Mouse (Mus musculus) testis, adult 2 months (tissue): ENCODE results near the gene H2-Ob. TPM values are rescaled to one million over a fixed set of nuclear protein-coding genes. Genes with fewer than 3 reads are reported as not detected.

ENCODE experiments used
- H3K27ac ChIP-seq: fragments of 200-500 bp; 2 replicates; pipeline ENCODE4 v1.5.1; 2012; ENCODE audit warnings: low read depth, low read length; ENCODE audit not compliant: control insufficient read depth, insufficient read depth
- H3K27me3 ChIP-seq: fragments of 200-500 bp; 2 replicates; pipeline ENCODE4 v1.6.1; 2012; ENCODE audit warnings: mild to moderate bottlenecking, low read length, moderate library complexity; ENCODE audit not compliant: control insufficient read depth, insufficient read depth
- H3K36me3 ChIP-seq: fragments of 200-500 bp; 2 replicates; pipeline ENCODE4 v1.6.1; 2012; ENCODE audit warnings: mild to moderate bottlenecking, low read length; ENCODE audit not compliant: control insufficient read depth, insufficient read depth
- H3K4me1 ChIP-seq: fragments of 200-500 bp; 2 replicates; pipeline ENCODE4 v1.6.1; 2012; ENCODE audit warnings: low read length; ENCODE audit not compliant: control insufficient read depth, insufficient read depth
- H3K4me3 ChIP-seq: fragments of 200-500 bp; 2 replicates; pipeline ENCODE4 v1.5.1; 2012; ENCODE audit warnings: low read depth, mild to moderate bottlenecking, low read length, moderate library complexity, mixed read lengths; ENCODE audit not compliant: control insufficient read depth
- CTCF ChIP-seq: fragments of 200-500 bp; IDR thresholded peaks from 2 replicates; pipeline ENCODE4 v1.5.1; 2012; ENCODE audit warnings: low read depth, mild to moderate bottlenecking, inconsistent platforms, low read length, moderate library complexity; ENCODE audit not compliant: control insufficient read depth, insufficient read depth, insufficient replicate concordance
- POLR2A ChIP-seq: fragments of 200-500 bp; IDR thresholded peaks from 2 replicates; pipeline ENCODE4 v1.6.1; 2012; ENCODE audit warnings: low read depth, mild to moderate bottlenecking, inconsistent platforms, low read length, moderate library complexity; ENCODE audit not compliant: control insufficient read depth
- polyA plus RNA-seq: library from polyadenylated mRNA; depleted of rRNA; stranded (reverse); fragments of >200 nt; gene quantifications from 2 replicates; pipeline ENCODE4 v1.2.3, GENCODE M21; 2012; rRNA removed

Gene H2-Ob
- 0.06 and 0.16 TPM in 2 replicates for polyA plus RNA-seq

GRCm38 (mm10) chr17:34238706-34239105, at the start of gene H2-Ob:
H2-Ob (plus strand) TSS chr17:34238903.
- Histone ChIP-seq H3K36me3 (no peaks in the 10 kb centered on the region), H3K27me3 (no peaks in the 10 kb centered on the region), H3K4me3 (no peak within 1 kb of the TSS), H3K27ac (no peak within 1 kb of the TSS), H3K4me1 (no peaks in the 10 kb centered on the region)
- TF ChIP-seq POLR2A: no peak

- H3K27me3 ChIP-seq: no peaks in the 10 kb centered on the region
- H3K27ac ChIP-seq: no peak overlapping the region
- no peak for TF ChIP-seq CTCF
- no peak for TF ChIP-seq POLR2A
- no peak overlapping the region for H3K4me3 ChIP-seq
- peaks cover 11% of the 10 kb centered on the region for H3K4me1 ChIP-seq
- H3K36me3 ChIP-seq: no peaks in the 10 kb centered on the region
These were observed 49.7 kb upstream of the H2-Ob start for GRCm38 (mm10) chr17:34188986-34189385.

GRCm38 (mm10) chr17:34192852-34193251, 45.9 kb upstream of the H2-Ob start:
- Histone ChIP-seq H3K4me3 (no peak overlapping the region), H3K36me3 (no peaks in the 10 kb centered on the region), H3K27ac (no peak overlapping the region), H3K4me1 (peaks cover 14% of the 10 kb centered on the region), H3K27me3 (no peaks in the 10 kb centered on the region; the same call in 1 of the 2 replicates)
- no peak for TF ChIP-seq CTCF
- no peak for TF ChIP-seq POLR2A

GRCm38 (mm10) chr17:34193468-34193867, 45.2 kb upstream of the H2-Ob start:
- Histone ChIP-seq H3K36me3 (no peaks in the 10 kb centered on the region), H3K27me3 (peaks cover 2% of the 10 kb centered on the region; the same call in 1 of the 2 replicates), H3K4me1 (peaks cover 14% of the 10 kb centered on the region), H3K4me3 (no peak overlapping the region), H3K27ac (no peak overlapping the region)
- TF ChIP-seq CTCF: no peak
- no peak for TF ChIP-seq POLR2A

GRCm38 (mm10) chr17:34194723-34195122, 44.0 kb upstream of the H2-Ob start:
- Histone ChIP-seq H3K4me1 (peaks cover 14% of the 10 kb centered on the region), H3K27me3 (peaks cover 2% of the 10 kb centered on the region; the same call in 1 of the 2 replicates)
- TF ChIP-seq CTCF (no peak), POLR2A (no peak)

GRCm38 (mm10) chr17:34196491-34196890, 42.2 kb upstream of the H2-Ob start:
- H3K27ac ChIP-seq: no peak overlapping the region
- no peak overlapping the region for H3K4me3 ChIP-seq
- TF ChIP-seq CTCF: no peak
- no peak for TF ChIP-seq POLR2A
- no peaks in the 10 kb centered on the region for H3K36me3 ChIP-seq
- peaks cover 2% of the 10 kb centered on the region; the same call in 1 of the 2 replicates for H3K27me3 ChIP-seq
- peaks cover 14% of the 10 kb centered on the region for H3K4me1 ChIP-seq

More at GRCm38 (mm10) chr17:34194723-34195122, 44.0 kb upstream of the H2-Ob start:
- Histone ChIP-seq H3K36me3 (no peaks in the 10 kb centered on the region), H3K27ac (no peak overlapping the region), H3K4me3 (no peak overlapping the region)

- no peak within 1 kb of the TSS for H3K27ac ChIP-seq
- TF ChIP-seq POLR2A (no peak), CTCF (no peak)
- peak within 1 kb of the TSS; percentile 67 for H3K4me3 ChIP-seq
- H3K4me1 ChIP-seq: peaks cover 14% of the 10 kb centered on the region
- no peaks in the 10 kb centered on the region for H3K36me3 ChIP-seq
- H3K27me3 ChIP-seq: peaks cover 2% of the 10 kb centered on the region; the same call in 1 of the 2 replicates
These were observed 41.5 kb upstream of the H2-Ob start, which contains the start of gene Psmb8 for GRCm38 (mm10) chr17:34196941-34197894. Psmb8 (plus strand) TSS chr17:34197721.
